Mouse (Mus musculus) cortical plate, adult 2 months (tissue): ENCODE data around the gene Adgrl4. TPM values are rescaled to one million over a fixed set of nuclear protein-coding genes. Genes with fewer than 3 reads are reported as not detected.

Source experiments
- H3K27ac ChIP-seq: fragments of 200-500 bp; 2 replicates; pipeline ENCODE4 v1.5.1; 2012; ENCODE audit warnings: low read length, control low read depth, inconsistent platforms; ENCODE audit not compliant: insufficient read depth
- H3K4me1 ChIP-seq: fragments of 200-500 bp; 2 replicates; pipeline ENCODE4 v1.6.1; 2011; ENCODE audit warnings: low read length; ENCODE audit not compliant: control insufficient read depth, insufficient read depth
- H3K4me3 ChIP-seq: fragments of 200-500 bp; 2 replicates; pipeline ENCODE4 v1.5.1; 2011; ENCODE audit warnings: mild to moderate bottlenecking, low read length, control low read depth; ENCODE audit not compliant: insufficient read depth
- CTCF ChIP-seq: fragments of 200-500 bp; IDR thresholded peaks from 2 replicates; pipeline ENCODE4 v1.5.1; 2011; ENCODE audit warnings: mild to moderate bottlenecking, control low read depth, low read length; ENCODE audit not compliant: insufficient read depth; ENCODE audit errors: extremely low read depth
- POLR2A ChIP-seq: fragments of 200-500 bp; IDR thresholded peaks from 2 replicates; pipeline ENCODE4 v1.6.1; 2011; ENCODE audit warnings: mild to moderate bottlenecking, low read length, control low read depth; ENCODE audit not compliant: insufficient read depth; ENCODE audit errors: extremely low read depth
- polyA plus RNA-seq: library from polyadenylated mRNA; depleted of rRNA; stranded (reverse); fragments of >200 nt; gene quantifications from 2 replicates; pipeline ENCODE4 v1.2.3, GENCODE M21; 2012; rRNA removed

Adgrl4 gene
- polyA plus RNA-seq, result 20.2 and 21.2 TPM in 2 replicates

- peak within 1 kb of the TSS; percentile 48 for H3K27ac ChIP-seq
Observed at GRCm38 (mm10) chr3:151437693-151438092, at the start of gene Adgrl4. TSS of gene Adgrl4 (plus strand) at chr3:151437887.

GRCm38 (mm10) chr3:151390912-151391311 is 46.8 kb upstream of the Adgrl4 start:
- TF ChIP-seq CTCF (no peak), POLR2A (no peak)
- no peak overlapping the region for H3K27ac ChIP-seq
- H3K4me3 ChIP-seq, result no peak overlapping the region
- H3K4me1 ChIP-seq, result no peaks in the 10 kb centered on the region

More at GRCm38 (mm10) chr3:151437693-151438092, at the start of gene Adgrl4:
- Histone ChIP-seq H3K4me3 (peak within 1 kb of the TSS; percentile 24; the same call in 1 of the 2 replicates), H3K4me1 (no peaks in the 10 kb centered on the region)
- TF ChIP-seq CTCF, result no peak
- TF ChIP-seq POLR2A, result 0 out of 2 replicates have a peak, but pooled peaks have one; percentile 16

- Histone ChIP-seq H3K4me1 (no peaks in the 10 kb centered on the region), H3K27ac (no peak overlapping the region), H3K4me3 (no peak overlapping the region)
- no peak for TF ChIP-seq POLR2A
- no peak for TF ChIP-seq CTCF
Observed at GRCm38 (mm10) chr3:151392891-151393290, 44.8 kb upstream of the Adgrl4 start.

- TF ChIP-seq POLR2A (no peak), CTCF (no peak)
- no peak overlapping the region for H3K4me3 ChIP-seq
- no peaks in the 10 kb centered on the region for H3K4me1 ChIP-seq
- H3K27ac ChIP-seq, result no peak overlapping the region
Observed at GRCm38 (mm10) chr3:151393330-151393729, 44.4 kb upstream of the Adgrl4 start.

GRCm38 (mm10) chr3:151399270-151399669 is 38.4 kb upstream of the Adgrl4 start:
- Histone ChIP-seq H3K4me1 (no peaks in the 10 kb centered on the region), H3K4me3 (no peak overlapping the region), H3K27ac (no peak overlapping the region)
- no peak for TF ChIP-seq CTCF
- TF ChIP-seq POLR2A, result no peak

GRCm38 (mm10) chr3:151411031-151411430 is 26.7 kb upstream of the Adgrl4 start:
- TF ChIP-seq CTCF, result no peak
- Histone ChIP-seq H3K4me1 (no peaks in the 10 kb centered on the region), H3K4me3 (no peak overlapping the region), H3K27ac (no peak overlapping the region)

- Histone ChIP-seq H3K4me1 (no peaks in the 10 kb centered on the region), H3K4me3 (no peak overlapping the region), H3K27ac (no peak overlapping the region)
- TF ChIP-seq POLR2A, result no peak
- no peak for TF ChIP-seq CTCF
Observed at GRCm38 (mm10) chr3:151411488-151411887, 26.2 kb upstream of the Adgrl4 start.

GRCm38 (mm10) chr3:151416931-151417330 is 20.8 kb upstream of the Adgrl4 start:
- H3K4me3 ChIP-seq, result no peak overlapping the region
- no peak for TF ChIP-seq POLR2A
- no peak for TF ChIP-seq CTCF
- no peak overlapping the region for H3K27ac ChIP-seq
- no peaks in the 10 kb centered on the region for H3K4me1 ChIP-seq

GRCm38 (mm10) chr3:151417688-151418572 is 19.8 kb upstream of the Adgrl4 start:
- Histone ChIP-seq H3K4me1 (no peaks in the 10 kb centered on the region), H3K27ac (no peak overlapping the region), H3K4me3 (no peak overlapping the region)
- TF ChIP-seq POLR2A, result no peak
- TF ChIP-seq CTCF, result no peak

GRCm38 (mm10) chr3:151424326-151425207 is 13.1 kb upstream of the Adgrl4 start:
- peak overlapping the region; percentile 78 for H3K27ac ChIP-seq
- no peak overlapping the region for H3K4me3 ChIP-seq
- TF ChIP-seq CTCF (no peak), POLR2A (no peak)
- H3K4me1 ChIP-seq, result no peaks in the 10 kb centered on the region
